Mouse (Mus musculus): ENCODE data around the gene Flt4.
"Not testable (repeated sequence)": the region's sequence is repeated elsewhere in the genome, so short reads cannot be mapped to it uniquely, and the experiment has no call there.

Flt4 gene

GRCm38 (mm10) chr11:49608938-49609867 lies at the start of gene Flt4:
Gene Flt4 (plus strand): TSS chr11:49609263.
- DNase-seq, result peak; percentile 6

DNA sequence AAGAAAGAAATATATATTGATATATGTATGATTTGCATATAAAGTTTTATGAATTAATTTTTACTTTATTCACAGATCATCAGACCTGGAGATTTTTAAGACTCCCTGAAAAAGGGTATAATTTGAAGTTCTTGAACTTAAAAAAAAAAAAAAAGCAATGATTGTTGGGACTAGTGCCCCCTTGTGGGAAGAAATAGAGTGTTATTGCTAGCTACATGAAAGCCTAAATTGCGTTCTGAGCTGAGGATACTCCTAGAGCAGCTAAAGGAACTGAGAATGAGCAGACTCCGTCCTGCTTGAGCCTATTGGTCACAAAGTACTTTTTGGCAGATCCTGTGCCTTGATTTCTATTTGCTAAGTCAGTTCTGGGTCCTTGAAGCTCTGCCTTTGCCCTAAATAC lies 34.0 kb upstream of the Flt4 start:
- not testable (repeated sequence) for DNase-seq

GRCm38 (mm10) chr11:49580452-49580851 lies 28.6 kb upstream of the Flt4 start:
- DNase-seq, result not testable (repeated sequence)

DNA sequence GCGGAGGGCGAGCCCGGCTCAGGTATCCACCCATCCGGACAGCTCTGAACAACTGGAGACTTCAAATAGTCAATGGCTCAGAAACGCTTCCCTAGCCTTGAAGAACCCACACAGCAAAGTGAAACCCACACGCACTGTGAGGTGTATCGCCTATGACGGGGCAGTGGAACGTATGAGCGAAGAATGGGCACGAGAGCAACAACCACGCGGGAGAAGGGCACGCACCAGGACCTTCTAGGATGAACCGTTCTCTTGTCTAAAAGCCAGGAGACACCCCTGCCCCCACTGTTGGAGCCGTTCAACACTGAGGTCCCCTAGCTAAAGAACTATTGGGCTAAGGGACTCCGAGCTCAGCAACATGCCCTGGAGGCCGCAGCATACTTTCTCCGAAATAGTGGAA lies 18.9 kb upstream of the Flt4 start:
- no peak for DNase-seq

- DNase-seq, result not testable (repeated sequence)
Observed at GRCm38 (mm10) chr11:49597149-49597548, 11.9 kb upstream of the Flt4 start.

DNA sequence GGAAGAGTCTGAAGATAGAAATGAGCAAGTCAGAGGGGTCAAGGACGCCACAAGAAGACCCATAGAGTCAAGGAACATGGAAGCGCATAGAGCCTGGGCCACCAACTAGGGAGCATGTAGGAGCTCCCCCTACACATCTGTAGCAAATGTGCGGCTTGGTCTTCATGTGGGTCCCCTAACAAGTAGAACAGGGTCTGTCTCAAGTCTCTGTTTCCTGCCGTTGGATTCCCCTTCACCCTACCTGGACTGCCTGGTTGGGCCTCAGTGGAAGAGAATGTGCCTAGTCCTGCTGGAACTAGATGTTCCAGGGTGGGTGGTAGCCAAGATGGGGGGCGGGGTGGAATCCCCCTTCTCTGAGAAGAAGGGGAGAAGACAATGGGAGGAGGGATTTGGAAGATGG lies 757 bp upstream of the Flt4 start:
- not testable (repeated sequence) for DNase-seq

- DNase-seq, result peak; percentile 14
Observed at GRCm38 (mm10) chr11:49609868-49610824, 1.1 kb downstream of the Flt4 start.

DNA sequence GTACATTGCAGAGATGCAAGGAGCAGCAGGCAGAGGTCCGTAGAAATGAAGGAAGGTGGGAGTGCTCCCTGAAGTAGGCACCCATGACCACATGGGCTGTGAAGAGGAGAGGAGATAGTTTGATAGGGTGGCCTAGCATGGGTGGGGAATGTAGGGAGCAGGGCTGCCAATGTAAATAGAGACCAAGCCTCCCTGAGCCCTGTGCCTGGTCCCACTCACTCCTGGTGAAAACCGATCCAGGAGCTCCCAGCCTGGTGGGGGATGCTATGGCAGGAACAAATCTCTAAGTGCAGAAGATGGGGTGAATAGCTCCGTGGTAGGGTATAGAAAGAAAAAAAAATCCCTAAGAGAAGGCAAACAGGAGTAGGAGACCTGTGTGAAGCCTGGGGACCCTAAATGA lies 2.3 kb downstream of the Flt4 start:
- not testable (repeated sequence) for DNase-seq

DNA sequence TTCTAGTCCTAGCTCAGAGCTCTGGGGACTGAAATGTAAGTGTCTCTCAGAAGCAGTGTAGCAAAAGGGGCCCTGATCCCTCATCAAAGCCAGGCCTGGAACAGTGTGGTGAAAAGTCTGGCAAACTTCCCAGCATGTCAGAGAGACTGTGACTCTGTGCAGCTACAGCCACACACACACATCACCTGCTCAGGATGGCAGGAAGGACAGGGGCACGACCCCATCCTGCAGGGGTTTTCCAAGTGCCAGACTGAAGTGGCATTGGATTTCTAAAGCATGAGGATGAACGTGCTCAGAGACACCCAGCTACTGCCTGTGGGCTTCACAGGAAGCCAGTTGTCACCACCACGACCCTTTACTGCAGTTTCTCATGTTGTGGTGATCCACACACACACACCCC lies 3.1 kb downstream of the Flt4 start:
- no peak for DNase-seq

- DNase-seq, result no peak
Observed at GRCm38 (mm10) chr11:49613349-49613748, 4.3 kb downstream of the Flt4 start.

DNA sequence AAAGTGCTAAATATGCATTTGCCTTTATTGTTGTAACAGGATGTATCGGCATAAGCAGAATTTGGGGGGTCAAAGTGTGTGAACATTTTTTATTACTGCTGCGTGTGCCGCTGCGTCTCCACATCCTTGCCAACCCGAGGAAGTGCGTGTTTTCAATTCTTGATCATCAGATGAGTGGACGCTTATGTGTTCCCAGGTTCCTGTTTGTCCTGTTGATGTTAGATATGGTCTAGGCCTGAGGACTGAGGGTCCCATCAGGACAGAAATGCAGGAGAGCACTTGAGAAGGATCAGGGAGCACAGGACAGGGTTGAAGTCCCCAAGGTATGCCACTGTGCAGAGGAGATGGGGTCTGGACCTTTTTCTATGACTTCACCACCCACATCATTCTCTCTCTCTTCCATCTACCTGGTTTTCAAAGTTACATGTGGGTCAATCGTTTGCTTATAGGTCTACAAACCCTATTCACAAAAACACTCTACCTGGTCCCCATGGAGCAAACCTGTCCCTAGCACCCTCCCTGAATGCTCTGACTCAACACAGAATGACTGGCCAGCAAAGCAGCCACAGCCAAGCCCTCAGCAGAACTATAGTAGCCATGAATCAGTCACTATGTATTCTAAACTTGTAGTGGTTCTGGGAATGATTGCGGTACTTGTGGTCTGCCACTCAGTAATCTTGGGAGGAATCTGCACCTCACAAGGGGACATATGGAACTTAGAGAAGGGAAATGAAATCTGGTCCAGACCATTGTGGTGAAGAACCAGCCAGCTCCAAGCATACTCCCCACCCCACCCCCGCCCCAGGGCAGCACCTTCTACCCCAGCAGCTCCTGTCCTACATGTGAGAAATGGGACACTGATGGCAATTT lies 7.0 kb downstream of the Flt4 start:
- DNase-seq, result no peak

DNA sequence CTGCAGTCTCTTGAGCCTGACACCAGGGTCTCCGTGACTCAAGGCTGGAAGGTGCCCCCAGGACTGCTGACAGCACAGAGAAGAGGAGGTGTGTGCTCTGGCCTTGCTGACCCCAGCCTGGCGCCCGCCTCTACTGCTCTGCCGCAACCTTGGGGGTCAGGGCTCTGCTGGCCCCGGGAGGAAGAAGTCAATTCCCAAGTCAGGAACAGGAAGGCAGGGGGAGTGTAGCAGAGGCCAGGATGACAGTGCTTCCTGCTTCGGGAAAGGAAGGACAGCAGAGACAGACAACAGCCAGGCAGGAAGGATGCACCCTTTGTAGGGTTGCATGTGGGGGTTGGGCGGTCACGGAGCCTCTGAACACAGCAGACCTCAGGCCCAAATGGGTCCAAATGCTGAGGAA lies 9.4 kb downstream of the Flt4 start:
- no peak for DNase-seq

DNA sequence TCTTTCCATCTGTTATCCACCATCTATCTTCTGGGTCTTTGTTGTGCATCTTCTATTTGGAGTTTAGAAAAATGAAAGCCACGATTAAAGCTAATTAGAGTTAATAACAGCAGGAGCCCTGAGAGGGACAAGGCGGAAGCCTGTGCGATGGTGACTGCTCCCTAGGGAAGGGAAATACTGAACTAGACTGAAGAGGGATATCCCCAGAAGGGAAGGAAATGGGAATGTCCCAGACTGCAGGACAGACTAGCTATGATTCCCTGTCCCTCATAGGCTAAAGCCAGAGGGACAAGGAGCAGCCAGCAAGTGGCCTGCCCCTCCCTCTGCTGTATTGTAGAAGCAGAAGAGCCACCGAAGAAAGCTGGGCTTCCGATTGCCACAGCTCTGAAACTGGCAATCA lies 12.9 kb downstream of the Flt4 start:
- DNase-seq, result no peak

DNA sequence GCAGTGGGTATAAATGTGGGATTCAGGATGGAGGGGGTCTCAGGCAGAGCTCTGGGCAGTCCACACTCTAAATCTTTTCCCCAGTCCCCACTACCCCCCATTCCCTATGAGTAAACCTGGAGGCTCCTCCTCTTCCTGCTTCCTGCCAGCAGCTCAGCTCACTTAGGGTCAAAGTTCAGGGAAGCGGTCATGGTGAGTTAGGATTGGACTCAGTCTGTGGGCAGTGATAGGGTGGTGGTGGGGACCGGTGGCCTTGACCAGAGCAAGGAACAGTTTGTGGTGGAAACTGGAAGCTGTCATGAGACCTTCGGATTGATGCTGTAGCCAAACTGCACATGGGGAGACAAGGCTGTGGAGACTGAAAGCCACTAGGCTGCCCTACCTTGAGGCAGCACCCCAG lies 15.1 kb downstream of the Flt4 start:
- no peak for DNase-seq

- DNase-seq, result peak; percentile 12
Observed at GRCm38 (mm10) chr11:49625863-49626262, 16.8 kb downstream of the Flt4 start.

DNA sequence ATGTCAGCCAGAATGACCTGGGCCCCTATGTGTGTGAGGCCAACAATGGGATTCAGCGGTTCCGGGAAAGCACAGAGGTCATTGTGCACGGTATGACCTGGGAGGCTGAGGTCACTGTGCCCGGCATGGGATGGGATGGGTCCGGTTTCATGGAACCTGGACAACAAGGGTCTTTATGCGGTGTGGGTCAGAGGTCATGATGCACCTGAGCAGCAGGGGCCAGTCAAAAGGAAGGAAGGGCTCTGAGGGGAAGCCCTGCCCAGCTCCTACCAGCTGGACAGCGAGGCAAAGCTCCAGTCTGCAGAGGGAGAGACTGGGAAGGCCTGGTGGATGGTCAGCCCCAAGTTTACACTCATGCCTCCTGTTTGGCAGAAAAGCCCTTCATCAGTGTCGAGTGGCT lies 17.7 kb downstream of the Flt4 start:
- no peak for DNase-seq

- DNase-seq, result peak; percentile 27
Observed at GRCm38 (mm10) chr11:49631154-49631553, 22.1 kb downstream of the Flt4 start.

DNA sequence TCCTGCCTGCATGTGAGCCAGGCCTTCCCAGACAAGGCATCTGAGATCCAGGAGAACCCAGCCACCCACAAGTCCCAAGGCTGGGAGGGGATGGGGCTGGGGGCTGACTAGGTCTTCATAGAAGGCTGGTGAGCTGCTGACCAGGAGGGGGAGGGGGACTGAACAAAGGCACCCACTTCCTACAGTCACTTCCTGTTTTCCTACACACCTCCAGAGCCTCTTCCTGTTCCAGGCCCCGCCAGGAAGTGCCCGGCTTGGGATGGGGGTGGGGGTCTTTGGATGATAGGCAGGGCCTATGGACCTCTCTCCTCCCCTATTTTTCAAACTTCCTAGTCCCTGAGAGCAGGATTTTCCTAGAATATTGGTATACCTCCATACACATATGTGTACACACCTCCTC lies 23.2 kb downstream of the Flt4 start:
- DNase-seq, result no peak

- no peak for DNase-seq
Observed at GRCm38 (mm10) chr11:49634101-49634500, 25.0 kb downstream of the Flt4 start.

- DNase-seq, result no peak
Observed at GRCm38 (mm10) chr11:49635671-49636070, 26.6 kb downstream of the Flt4 start.

DNA sequence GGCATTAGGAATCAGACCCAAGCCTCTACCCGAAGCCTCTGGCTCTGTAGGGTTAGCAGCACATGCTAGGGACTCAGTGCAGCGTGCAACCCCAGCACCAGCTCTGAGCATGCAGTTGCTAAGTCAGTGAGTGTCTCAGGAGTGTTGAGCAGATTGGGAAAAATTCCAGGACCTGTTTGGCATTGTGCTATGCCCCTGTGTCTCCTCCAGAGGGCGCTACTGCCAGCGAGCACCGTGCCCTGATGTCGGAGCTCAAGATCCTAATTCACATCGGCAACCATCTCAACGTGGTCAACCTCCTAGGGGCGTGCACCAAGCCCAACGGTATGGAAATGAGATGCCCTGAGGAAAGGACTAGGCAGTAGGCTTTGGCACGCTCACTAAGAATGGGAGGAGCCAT lies 27.4 kb downstream of the Flt4 start:
- DNase-seq, result no peak

- no peak for DNase-seq
Observed at GRCm38 (mm10) chr11:49645677-49646076, 36.6 kb downstream of the Flt4 start.
